Mouse (Mus musculus): ENCODE measurements around the gene Tns1.

GRCm38 (mm10) chr1:73943667-73944289, 180.5 kb downstream of the Tns1 start:
- TF ChIP-seq CTCF (IDR thresholded peaks at IDR 0.05; ENCODE audit: low read depth, low read length) (no peak), POLR2A (IDR thresholded peaks at IDR 0.05; ENCODE audit: borderline replicate concordance, low read depth, low read length) (no peak)

All from bone marrow macrophage, adult 2 months (primary cell).